Mouse (Mus musculus): Measurements from ENCODE around the gene Slc38a9. TPM values are rescaled to one million over a fixed set of nuclear protein-coding genes. Genes with fewer than 3 reads are reported as not detected.

Slc38a9 gene
- total RNA-seq (2014; fragmentation: Nextera tagmentation) = 122 and 153 TPM in 2 replicates
- 33.5 and 44.5 TPM in 2 replicates for total RNA-seq (2017)

- ATAC-seq (replicated peaks; ENCODE audit: low FRiP score, low TSS enrichment, poor library complexity, severe bottlenecking) = peak; percentile 97
Observed at GRCm38 (mm10) chr13:112660574-112661381, at the start of gene Slc38a9. Gene Slc38a9 (plus strand): TSS chr13:112660751.

GRCm38 (mm10) chr13:112621592-112621991 is 39.0 kb upstream of the Slc38a9 start:
- ATAC-seq (replicated peaks; ENCODE audit: low FRiP score, low TSS enrichment, poor library complexity, severe bottlenecking) = no peak

DNA sequence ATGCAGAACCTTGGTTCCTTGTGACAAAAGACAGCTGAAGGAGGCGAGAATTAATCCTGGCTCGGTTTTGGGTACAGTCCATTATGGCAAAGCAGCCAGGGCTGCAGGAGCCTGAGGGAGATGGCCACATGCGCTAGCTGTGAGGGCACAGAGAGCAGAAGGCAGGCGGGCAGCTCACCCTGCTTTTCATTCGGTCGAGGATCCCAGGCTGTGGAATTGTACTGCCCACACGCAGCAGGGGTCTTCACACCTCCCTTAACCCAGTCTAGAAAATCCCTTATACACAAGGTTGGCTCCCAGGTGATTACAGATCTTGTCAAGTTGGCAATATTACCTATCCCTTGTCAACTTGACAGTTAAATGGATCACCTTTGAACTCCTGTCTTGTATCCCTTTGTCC is 36.9 kb upstream of the Slc38a9 start:
- no peak for ATAC-seq (replicated peaks; ENCODE audit: low FRiP score, low TSS enrichment, poor library complexity, severe bottlenecking)

DNA sequence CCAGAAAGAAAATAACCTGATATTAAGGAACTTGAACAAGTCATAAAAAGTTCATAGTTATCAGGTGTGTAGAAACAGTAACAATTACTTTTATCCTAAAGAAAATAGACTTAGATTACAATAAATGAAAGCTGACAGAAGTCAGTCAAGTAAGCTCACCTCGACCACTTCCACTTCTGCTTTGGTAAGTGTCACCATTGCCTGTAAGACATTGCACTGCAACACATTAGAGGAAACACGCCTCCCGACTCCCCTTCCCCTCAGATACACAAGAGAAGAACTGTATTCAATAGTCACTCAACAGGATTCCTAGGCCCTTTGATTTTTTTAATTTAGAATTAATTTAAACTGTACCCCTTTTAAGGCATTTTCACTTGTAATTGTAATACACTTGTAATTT is 35.9 kb upstream of the Slc38a9 start:
- ATAC-seq (replicated peaks; ENCODE audit: low FRiP score, low TSS enrichment, poor library complexity, severe bottlenecking) = no peak

- ATAC-seq (replicated peaks; ENCODE audit: low FRiP score, low TSS enrichment, poor library complexity, severe bottlenecking) = peak; percentile 89
Observed at GRCm38 (mm10) chr13:112625566-112625965, 35.0 kb upstream of the Slc38a9 start.

DNA sequence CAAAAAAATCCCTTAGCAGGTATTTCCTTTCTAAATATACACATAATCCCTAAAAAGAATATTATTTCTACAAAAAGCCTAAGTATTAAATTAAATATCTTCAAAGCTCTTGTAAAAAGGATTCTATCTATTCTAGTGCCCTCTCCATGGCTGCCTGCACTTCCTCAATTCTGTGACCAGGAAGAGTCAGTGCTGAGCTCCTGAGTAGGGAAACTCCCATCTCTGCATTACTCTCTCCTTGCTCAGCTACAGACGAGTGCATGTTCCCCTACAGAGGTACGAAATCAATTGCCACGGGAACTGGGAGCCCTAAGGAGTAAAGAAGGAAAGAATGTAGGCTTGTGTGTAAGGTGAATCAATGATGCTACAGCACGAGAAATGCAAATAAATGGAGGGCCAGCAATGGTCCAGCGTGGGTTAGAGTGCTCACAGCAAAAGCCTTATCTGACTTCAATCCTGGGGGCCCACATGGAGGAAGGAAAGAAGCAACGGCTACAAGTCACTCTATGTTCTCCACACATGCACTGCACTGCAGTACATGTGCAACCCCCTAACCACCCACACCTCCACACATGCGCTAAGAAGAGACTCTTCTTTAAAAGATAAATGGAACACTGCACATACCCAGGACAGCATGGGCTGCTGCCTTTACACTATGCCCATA is 25.2 kb upstream of the Slc38a9 start:
- ATAC-seq (replicated peaks; ENCODE audit: low FRiP score, low TSS enrichment, poor library complexity, severe bottlenecking) = no peak

DNA sequence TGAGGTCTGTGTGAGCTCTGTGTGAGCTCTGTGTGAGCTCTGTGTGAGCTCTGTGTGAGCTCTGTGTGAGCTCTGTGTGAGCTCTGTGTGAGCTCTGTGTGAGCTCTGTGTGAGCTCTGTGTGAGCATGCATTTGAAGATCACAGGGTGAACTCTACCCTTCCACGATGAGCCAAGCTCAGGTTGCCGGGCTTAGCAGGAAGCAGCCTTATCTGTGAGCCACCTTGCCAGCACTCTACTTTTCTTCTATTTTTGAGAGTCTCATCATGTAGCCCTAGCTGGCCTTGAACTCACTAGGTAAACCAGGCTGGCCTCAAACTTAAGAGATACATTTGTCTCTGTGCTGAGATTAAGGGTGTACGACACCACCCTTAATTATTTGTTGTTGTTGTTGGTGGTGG is 24.1 kb upstream of the Slc38a9 start:
- peak; percentile 62 for ATAC-seq (replicated peaks; ENCODE audit: low FRiP score, low TSS enrichment, poor library complexity, severe bottlenecking)

GRCm38 (mm10) chr13:112639111-112639510 is 21.4 kb upstream of the Slc38a9 start:
- ATAC-seq (replicated peaks; ENCODE audit: low FRiP score, low TSS enrichment, poor library complexity, severe bottlenecking) = peak; percentile 90

- no peak for ATAC-seq (replicated peaks; ENCODE audit: low FRiP score, low TSS enrichment, poor library complexity, severe bottlenecking)
Observed at GRCm38 (mm10) chr13:112642897-112643296, 17.7 kb upstream of the Slc38a9 start.

DNA sequence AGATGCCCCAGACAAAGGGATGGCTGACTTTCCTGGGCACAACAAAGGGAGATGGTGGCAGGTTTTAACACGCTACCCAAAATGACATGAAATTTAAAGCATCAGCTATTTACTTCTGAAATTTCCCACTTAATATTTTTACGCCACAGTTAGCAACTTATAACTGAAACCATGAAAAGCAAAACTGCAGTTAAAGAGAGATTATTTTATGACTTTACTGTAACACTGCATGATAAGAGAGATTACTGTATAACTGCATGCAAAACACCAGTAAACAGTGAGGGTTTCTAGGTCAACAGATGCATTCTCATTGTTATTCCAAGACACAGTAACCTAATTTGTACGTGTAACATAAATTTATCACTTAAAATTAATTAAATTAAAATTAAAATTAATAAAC is 15.6 kb upstream of the Slc38a9 start:
- peak; percentile 47 for ATAC-seq (replicated peaks; ENCODE audit: low FRiP score, low TSS enrichment, poor library complexity, severe bottlenecking)

- ATAC-seq (replicated peaks; ENCODE audit: low FRiP score, low TSS enrichment, poor library complexity, severe bottlenecking) = peak; percentile 83
Observed at GRCm38 (mm10) chr13:112645529-112646186, 14.9 kb upstream of the Slc38a9 start.

DNA sequence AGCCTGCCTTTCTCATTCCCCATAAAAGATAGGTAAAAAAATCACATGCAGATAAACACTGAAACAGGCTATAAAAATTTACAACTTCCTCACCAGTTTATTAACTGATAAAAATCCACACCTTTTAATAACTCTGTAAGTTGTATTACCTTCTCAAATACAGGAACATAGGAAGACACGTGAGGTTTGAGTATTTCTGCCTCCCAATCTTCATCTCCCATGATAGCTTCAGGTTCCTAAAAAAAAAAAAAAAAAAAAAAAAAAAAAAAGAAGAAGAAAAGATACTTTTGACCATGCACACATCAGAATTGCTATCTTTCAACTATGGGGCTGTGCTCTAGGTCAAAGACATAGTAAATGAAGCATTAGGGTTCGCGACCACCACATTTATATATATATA is 9.4 kb upstream of the Slc38a9 start:
- no peak for ATAC-seq (replicated peaks; ENCODE audit: low FRiP score, low TSS enrichment, poor library complexity, severe bottlenecking)

- no peak for ATAC-seq (replicated peaks; ENCODE audit: low FRiP score, low TSS enrichment, poor library complexity, severe bottlenecking)
Observed at GRCm38 (mm10) chr13:112652205-112652604, 8.3 kb upstream of the Slc38a9 start, which contains the start of gene Ddx4. Gene Ddx4 (minus strand): TSS chr13:112652475.

GRCm38 (mm10) chr13:112659986-112660573 is 471 bp upstream of the Slc38a9 start:
- ATAC-seq (replicated peaks; ENCODE audit: low FRiP score, low TSS enrichment, poor library complexity, severe bottlenecking) = no peak

DNA sequence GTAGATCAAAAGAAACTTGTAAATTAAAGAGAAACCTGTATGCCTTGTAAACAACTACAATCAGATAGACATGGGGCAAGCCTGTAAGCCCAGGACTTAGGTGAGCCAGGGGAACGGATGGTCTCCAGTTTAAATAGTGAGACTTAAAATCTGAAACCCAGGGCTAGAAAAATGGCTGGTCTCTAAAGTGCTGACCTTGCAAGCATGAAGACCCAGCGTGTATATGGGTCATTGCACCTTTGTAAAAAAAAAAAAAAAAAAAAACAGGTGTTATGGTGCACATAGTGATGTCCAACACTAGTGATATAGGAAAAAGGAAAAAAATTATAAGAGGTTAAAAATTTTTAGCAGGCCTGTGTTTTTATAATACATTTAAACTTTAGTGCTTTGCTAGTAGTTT is 1.1 kb downstream of the Slc38a9 start:
- no peak for ATAC-seq (replicated peaks; ENCODE audit: low FRiP score, low TSS enrichment, poor library complexity, severe bottlenecking)

GRCm38 (mm10) chr13:112666433-112667024 is 6.0 kb downstream of the Slc38a9 start:
- ATAC-seq (replicated peaks; ENCODE audit: low FRiP score, low TSS enrichment, poor library complexity, severe bottlenecking) = no peak

DNA sequence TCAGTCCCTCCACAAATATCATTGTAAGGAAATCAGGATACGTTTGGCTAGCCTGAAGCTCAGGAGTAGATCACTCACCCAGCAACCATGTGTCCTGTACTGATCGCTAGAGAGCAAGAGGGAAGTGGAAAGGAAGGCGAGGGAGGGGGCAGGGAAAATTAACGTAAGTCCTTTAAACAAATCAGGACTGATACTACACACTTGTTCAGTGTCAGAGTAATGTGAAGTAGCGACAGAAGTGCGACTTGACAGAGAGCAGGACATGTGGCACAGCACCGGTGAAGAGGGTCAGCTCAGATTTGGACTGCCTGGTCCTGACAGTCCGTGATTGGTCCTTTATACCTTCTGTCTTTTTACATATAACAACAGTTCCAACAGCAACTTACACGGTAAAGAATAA is 6.7 kb downstream of the Slc38a9 start:
- no peak for ATAC-seq (replicated peaks; ENCODE audit: low FRiP score, low TSS enrichment, poor library complexity, severe bottlenecking)

DNA sequence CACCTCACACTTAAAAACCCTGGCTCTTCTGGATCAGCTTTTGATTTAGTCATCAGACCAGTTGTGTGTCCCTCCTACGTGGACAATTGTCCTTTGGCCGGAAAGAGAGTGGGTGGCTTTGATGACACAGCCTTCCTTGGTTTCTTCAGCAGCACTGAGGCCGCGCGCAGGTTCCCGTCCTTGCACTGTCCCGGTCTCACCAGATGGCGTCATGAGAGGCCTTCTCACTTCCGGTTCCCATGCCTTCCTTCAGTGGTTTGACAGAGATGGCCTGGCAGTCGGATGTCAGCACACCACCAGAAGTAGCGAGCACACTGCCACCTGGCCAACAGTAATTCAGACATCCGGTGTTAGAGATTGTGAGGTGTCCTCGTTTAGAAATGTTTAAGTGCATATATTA is 11.2 kb downstream of the Slc38a9 start:
- ATAC-seq (replicated peaks; ENCODE audit: low FRiP score, low TSS enrichment, poor library complexity, severe bottlenecking) = no peak

DNA sequence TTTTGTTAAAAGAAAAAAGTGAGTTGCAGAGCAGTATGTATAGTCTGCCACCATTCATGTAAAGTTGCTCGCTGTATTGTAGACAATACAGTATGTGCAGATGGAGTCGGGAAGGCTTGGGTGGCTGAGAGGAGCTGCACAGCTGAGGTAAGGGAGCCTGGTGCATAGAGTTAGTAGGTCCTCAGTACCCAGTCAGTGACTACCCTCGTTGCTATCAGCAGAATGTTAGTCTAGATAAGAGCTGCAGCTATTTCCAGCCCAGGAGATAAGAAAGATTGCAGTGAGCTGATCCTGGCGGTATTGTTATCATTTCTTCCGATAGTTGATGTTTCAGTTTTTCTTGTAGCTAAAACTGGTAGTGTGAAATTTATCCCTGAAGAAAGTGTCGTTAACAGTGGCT is 12.2 kb downstream of the Slc38a9 start:
- ATAC-seq (replicated peaks; ENCODE audit: low FRiP score, low TSS enrichment, poor library complexity, severe bottlenecking) = peak; percentile 82

All from megakaryocyte-erythroid progenitor cell, adult 5-6 weeks (primary cell).